Mouse (Mus musculus) hindbrain, embryonic 10.5 days (tissue): ENCODE results near the gene Iyd. TPM values are rescaled to one million over a fixed set of nuclear protein-coding genes. Genes with fewer than 3 reads are reported as not detected.

ENCODE experiments used
- DNase-seq: peaks from one replicate; pipeline ENCODE4 v3.0.0-alpha.2; 2017; ENCODE audit warnings: low spot score
- H3K27ac ChIP-seq: fragments of 300-500 bp; sonication (generic); 2 replicates; pipeline ENCODE4 v1.5.1; 2016; ENCODE audit warnings: mild to moderate bottlenecking, moderate library complexity
- H3K27me3 ChIP-seq: fragments of 300-500 bp; sonication (generic); 2 replicates; pipeline ENCODE4 v1.6.1; 2016; ENCODE audit warnings: mild to moderate bottlenecking; ENCODE audit not compliant: poor library complexity, insufficient read depth, severe bottlenecking
- H3K36me3 ChIP-seq: fragments of 300-500 bp; sonication (generic); 2 replicates; pipeline ENCODE4 v1.6.1; 2016; ENCODE audit warnings: mild to moderate bottlenecking, moderate library complexity
- H3K4me1 ChIP-seq: fragments of 300-500 bp; sonication (generic); replicated peaks from 2 replicates; pipeline ENCODE4 v1.6.1; 2016; ENCODE audit warnings: mild to moderate bottlenecking
- H3K4me3 ChIP-seq: fragments of 300-500 bp; sonication (generic); 2 replicates; pipeline ENCODE4 v1.5.1; 2016; ENCODE audit warnings: mild to moderate bottlenecking, moderate library complexity
- H3K9me3 ChIP-seq: fragments of 300-500 bp; sonication (generic); 2 replicates; pipeline ENCODE4 v1.6.1; 2016; ENCODE audit warnings: mild to moderate bottlenecking, moderate library complexity
- whole genome bisulfite sequencing: fragments of 180-500 bp; shearing (Covaris S2); methylation state at CpG from one replicate; pipeline ENCODE4 v1.1.7; 2016; 5-methylcytosine and 5-hydroxymethylcytosine counted together
- polyA plus RNA-seq: library from polyadenylated mRNA; unstranded; fragments of >200 nt; fragmentation: Nextera tagmentation; extraction: Ambion mirVana; gene quantifications from 2 replicates; pipeline ENCODE4 v1.2.1, GENCODE M21; 2016

Iyd gene
- polyA plus RNA-seq, 1 experiment from 2014 or later, result not detected

GRCm38 (mm10) chr10:3516442-3516841 is 23.6 kb upstream of the Iyd start:
- DNase-seq, result no peak
- 0 out of 2 replicates have a peak, but pooled peaks cover 4% of the 10 kb centered on the region for H3K9me3 ChIP-seq
- no peaks in the 10 kb centered on the region for H3K36me3 ChIP-seq
- WGBS, result 79% methylated on average over 6 of the region's 6 CpGs
- no peak overlapping the region for H3K27ac ChIP-seq
- H3K27me3 ChIP-seq, result no peaks in the 10 kb centered on the region
- H3K4me1 ChIP-seq, result 0 out of 2 replicates have a peak, but pooled peaks cover 3% of the 10 kb centered on the region
- H3K4me3 ChIP-seq, result no peak overlapping the region

DNA sequence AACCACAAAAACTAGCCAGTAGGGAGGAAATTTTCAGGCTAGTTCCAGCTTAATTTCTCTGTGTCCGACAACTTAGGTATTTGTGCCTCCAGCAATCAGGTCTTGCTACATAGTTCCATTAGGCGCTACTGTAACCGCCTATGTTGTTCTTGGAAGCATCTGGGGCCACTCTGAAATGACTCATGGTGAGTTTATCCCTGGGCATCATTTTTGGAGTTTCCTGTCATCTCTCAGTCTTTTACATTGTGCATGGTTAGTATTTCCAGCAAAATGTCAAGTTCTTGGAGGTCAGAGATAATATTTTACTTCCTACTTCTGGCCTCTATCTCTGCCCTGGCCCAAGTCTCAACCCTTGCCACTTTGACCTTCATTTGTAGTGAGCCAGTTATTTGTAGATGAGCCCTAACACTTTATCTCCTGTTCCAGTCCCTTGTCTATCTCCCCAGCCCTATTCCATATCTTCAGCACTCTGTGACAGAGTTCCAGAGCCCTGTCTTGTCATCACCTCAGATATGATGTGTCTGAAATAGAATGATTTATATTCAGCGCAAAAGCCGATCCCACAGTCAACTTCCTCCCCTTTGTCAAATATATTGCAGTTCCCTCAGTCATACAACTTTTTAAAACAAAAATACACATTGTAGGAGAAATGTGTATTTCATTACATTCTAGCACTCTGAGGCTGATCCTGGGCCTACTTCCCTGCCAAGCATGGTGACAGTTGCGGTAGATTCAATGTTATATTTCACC is 16.8 kb upstream of the Iyd start:
- H3K36me3 ChIP-seq, result no peaks in the 10 kb centered on the region
- WGBS, result 92% methylated on average over 6 of the region's 6 CpGs
- H3K4me1 ChIP-seq, result no peaks in the 10 kb centered on the region
- H3K27me3 ChIP-seq, result no peaks in the 10 kb centered on the region
- DNase-seq, result no peak
- H3K9me3 ChIP-seq, result 0 out of 2 replicates have a peak, but pooled peaks cover 4% of the 10 kb centered on the region
- H3K27ac ChIP-seq, result no peak overlapping the region
- H3K4me3 ChIP-seq, result no peak overlapping the region

GRCm38 (mm10) chr10:3524513-3524912 is 15.5 kb upstream of the Iyd start:
- WGBS, result 76% methylated on average over 3 of the region's 3 CpGs
- DNase-seq, result no peak
- no peaks in the 10 kb centered on the region for H3K27me3 ChIP-seq

DNA sequence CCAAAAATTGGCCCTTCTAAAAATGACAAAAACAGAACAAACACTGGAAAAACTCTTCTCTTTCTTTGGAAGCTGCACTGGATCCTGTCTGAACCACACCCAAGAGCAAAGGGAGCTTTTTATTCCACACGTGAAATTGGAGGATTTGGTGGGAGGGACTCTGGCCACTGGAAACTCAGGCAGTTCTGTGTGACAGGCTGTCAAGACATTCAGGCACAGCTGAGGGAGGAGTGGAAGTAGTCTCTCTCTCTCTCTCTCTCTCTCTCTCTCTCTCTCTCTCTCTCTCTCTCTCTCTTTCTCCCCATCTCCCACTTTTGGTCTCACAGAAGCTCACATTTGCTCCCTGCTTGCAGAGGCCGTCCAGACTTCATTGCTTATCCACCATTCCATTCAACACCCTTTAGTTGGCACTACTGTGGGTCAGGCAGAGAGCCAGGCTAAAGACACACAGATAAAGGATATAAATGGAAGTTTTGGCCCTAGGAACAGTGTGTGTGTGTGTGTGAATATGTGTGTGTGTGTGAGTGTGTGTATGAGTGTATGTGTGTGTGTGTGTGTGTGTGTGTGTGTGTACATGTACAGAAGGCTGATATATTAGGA is 14.5 kb upstream of the Iyd start:
- no peaks in the 10 kb centered on the region for H3K27me3 ChIP-seq
- no peaks in the 10 kb centered on the region for H3K36me3 ChIP-seq
- no peak overlapping the region for H3K4me3 ChIP-seq
- no peaks in the 10 kb centered on the region for H3K4me1 ChIP-seq
- H3K27ac ChIP-seq, result no peak overlapping the region
- 52% methylated on average over 2 of the region's 2 CpGs for WGBS
- no peak for DNase-seq
- H3K9me3 ChIP-seq, result no peaks in the 10 kb centered on the region

More at GRCm38 (mm10) chr10:3524513-3524912, 15.5 kb upstream of the Iyd start:
- Histone ChIP-seq H3K4me3 (no peak overlapping the region), H3K36me3 (no peaks in the 10 kb centered on the region), H3K4me1 (no peaks in the 10 kb centered on the region), H3K27ac (no peak overlapping the region), H3K9me3 (0 out of 2 replicates have a peak, but pooled peaks cover 2% of the 10 kb centered on the region)

GRCm38 (mm10) chr10:3529807-3530206 is 10.2 kb upstream of the Iyd start:
- no peaks in the 10 kb centered on the region for H3K9me3 ChIP-seq
- H3K4me3 ChIP-seq, result no peak overlapping the region
- no peaks in the 10 kb centered on the region for H3K36me3 ChIP-seq
- WGBS, result 75% methylated on average over 4 of the region's 4 CpGs
- no peak for DNase-seq
- no peak overlapping the region for H3K27ac ChIP-seq
- no peaks in the 10 kb centered on the region; the same call in 1 of the 2 replicates for H3K4me1 ChIP-seq
- H3K27me3 ChIP-seq, result peaks cover 4% of the 10 kb centered on the region; the same call in 1 of the 2 replicates

GRCm38 (mm10) chr10:3530661-3531060 is 9.4 kb upstream of the Iyd start:
- Histone ChIP-seq H3K9me3 (no peaks in the 10 kb centered on the region), H3K27me3 (peaks cover 4% of the 10 kb centered on the region; the same call in 1 of the 2 replicates), H3K36me3 (no peaks in the 10 kb centered on the region), H3K4me1 (peaks cover 6% of the 10 kb centered on the region), H3K27ac (no peak overlapping the region), H3K4me3 (no peak overlapping the region)
- no peak for DNase-seq
- 55% methylated on average over 4 of the region's 4 CpGs for WGBS

DNA sequence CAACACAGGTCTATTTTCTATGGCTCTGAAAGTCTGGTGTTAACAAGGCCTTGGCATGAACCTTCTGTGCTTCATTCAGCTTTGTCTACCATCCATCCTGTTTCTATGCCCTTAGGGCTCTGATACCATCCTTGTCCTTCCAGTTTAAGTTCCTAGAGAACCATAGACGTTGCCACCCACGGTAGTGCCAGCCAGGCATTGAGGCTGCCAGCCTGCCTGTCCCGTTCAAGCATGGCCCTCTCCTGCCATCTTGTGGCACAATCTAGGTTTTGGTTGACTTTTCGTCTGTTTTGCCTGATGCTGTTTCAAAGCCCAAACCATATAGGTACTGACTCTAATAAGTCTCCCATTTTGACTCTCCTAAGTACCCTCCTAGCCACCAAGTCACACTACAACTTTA is 8.7 kb upstream of the Iyd start:
- no peaks in the 10 kb centered on the region for H3K36me3 ChIP-seq
- 4% methylated on average over 4 of the region's 4 CpGs for WGBS
- H3K9me3 ChIP-seq, result no peaks in the 10 kb centered on the region
- H3K27ac ChIP-seq, result no peak overlapping the region
- peak; percentile 64 for DNase-seq
- H3K27me3 ChIP-seq, result peaks cover 4% of the 10 kb centered on the region; the same call in 1 of the 2 replicates
- H3K4me1 ChIP-seq, result peaks cover 12% of the 10 kb centered on the region
- no peak overlapping the region for H3K4me3 ChIP-seq

- no peaks in the 10 kb centered on the region for H3K9me3 ChIP-seq
- DNase-seq, result peak; percentile 40
- H3K27ac ChIP-seq, result no peak overlapping the region
- no peak overlapping the region for H3K4me3 ChIP-seq
- H3K4me1 ChIP-seq, result peaks cover 13% of the 10 kb centered on the region
- 8% methylated on average over 7 of the region's 7 CpGs for WGBS
- H3K27me3 ChIP-seq, result peaks cover 4% of the 10 kb centered on the region; the same call in 1 of the 2 replicates
- no peaks in the 10 kb centered on the region for H3K36me3 ChIP-seq
Measured at GRCm38 (mm10) chr10:3534445-3534844, 5.6 kb upstream of the Iyd start.

DNA sequence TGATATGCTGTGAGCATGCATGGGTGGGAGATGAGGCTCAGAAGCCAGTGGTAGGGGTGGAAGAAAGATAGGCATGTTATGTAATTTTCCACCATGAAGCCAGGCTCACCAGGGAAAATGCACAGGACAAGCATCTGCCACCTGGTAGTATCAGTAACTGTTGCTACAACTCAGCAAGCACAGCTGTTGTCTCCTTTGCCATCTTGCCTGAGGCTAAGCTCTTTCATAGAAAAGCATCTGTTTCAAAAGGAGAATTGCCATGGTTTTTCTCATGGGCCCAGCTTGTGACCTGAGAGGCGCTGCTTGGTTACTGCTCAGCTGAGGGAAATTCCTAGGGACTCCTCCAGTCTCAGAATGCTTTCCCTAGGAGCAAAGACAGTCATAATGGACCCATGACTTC is 3.7 kb upstream of the Iyd start:
- Histone ChIP-seq H3K27ac (no peak overlapping the region), H3K27me3 (peaks cover 4% of the 10 kb centered on the region; the same call in 1 of the 2 replicates), H3K9me3 (no peaks in the 10 kb centered on the region), H3K4me3 (no peak overlapping the region), H3K36me3 (no peaks in the 10 kb centered on the region), H3K4me1 (peaks cover 13% of the 10 kb centered on the region)
- peak; percentile 10 for DNase-seq
- WGBS, result 68% methylated on average over 1 of the region's 1 CpGs

- Histone ChIP-seq H3K27ac (no peak overlapping the region), H3K4me3 (no peak overlapping the region), H3K36me3 (no peaks in the 10 kb centered on the region), H3K4me1 (no peaks in the 10 kb centered on the region), H3K9me3 (0 out of 2 replicates have a peak, but pooled peaks cover 2% of the 10 kb centered on the region), H3K27me3 (no peaks in the 10 kb centered on the region)
- WGBS, result 86% methylated on average over 2 of the region's 2 CpGs
- DNase-seq, result no peak
Measured at GRCm38 (mm10) chr10:3549384-3549783, 9.3 kb downstream of the Iyd start.

GRCm38 (mm10) chr10:3555128-3555527 is 15.1 kb downstream of the Iyd start:
- WGBS, result 77% methylated on average over 5 of the region's 5 CpGs
- no peak for DNase-seq
- Histone ChIP-seq H3K27ac (no peak overlapping the region), H3K9me3 (no peaks in the 10 kb centered on the region), H3K4me3 (no peak overlapping the region), H3K36me3 (no peaks in the 10 kb centered on the region), H3K27me3 (no peaks in the 10 kb centered on the region), H3K4me1 (no peaks in the 10 kb centered on the region)

DNA sequence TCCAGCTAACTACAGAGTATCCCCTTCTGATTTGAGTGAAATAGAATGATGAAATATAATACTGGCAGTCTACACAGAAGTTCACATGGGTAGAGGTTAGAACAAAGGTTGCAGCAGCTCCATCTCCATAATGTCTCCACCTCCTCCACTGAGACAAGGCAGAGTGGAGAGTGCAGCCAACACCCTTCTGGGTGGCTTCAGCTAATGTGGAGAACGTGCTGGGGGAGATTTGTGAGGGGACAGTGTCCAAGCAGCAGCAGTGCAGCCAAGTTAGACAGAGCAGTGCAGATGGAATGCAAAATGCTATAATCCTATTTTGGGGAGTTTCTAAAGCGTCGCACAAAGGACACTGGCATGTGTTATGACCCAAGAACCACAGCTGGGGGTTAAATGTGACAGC is 16.5 kb downstream of the Iyd start:
- WGBS, result 77% methylated on average over 3 of the region's 3 CpGs
- Histone ChIP-seq H3K9me3 (no peaks in the 10 kb centered on the region), H3K27ac (no peak overlapping the region), H3K27me3 (no peaks in the 10 kb centered on the region), H3K36me3 (no peaks in the 10 kb centered on the region), H3K4me1 (no peaks in the 10 kb centered on the region), H3K4me3 (no peak overlapping the region)
- no peak for DNase-seq

GRCm38 (mm10) chr10:3559136-3559535 is 19.1 kb downstream of the Iyd start:
- no peak for DNase-seq
- no peaks in the 10 kb centered on the region for H3K4me1 ChIP-seq
- H3K27ac ChIP-seq, result no peak overlapping the region
- no peaks in the 10 kb centered on the region for H3K27me3 ChIP-seq
- no peak overlapping the region for H3K4me3 ChIP-seq
- H3K9me3 ChIP-seq, result no peaks in the 10 kb centered on the region
- 91% methylated on average over 1 of the region's 1 CpGs for WGBS
- no peaks in the 10 kb centered on the region for H3K36me3 ChIP-seq
